Mouse (Mus musculus) heart, embryonic 13.5 days (tissue): ENCODE results near the gene Tpr. TPM values are rescaled to one million over a fixed set of nuclear protein-coding genes. Genes with fewer than 3 reads are reported as not detected.

Source experiments
- ATAC-seq: fragments of 200-750 bp; cut with Nextera tagmentation; 2 replicates; pipeline ENCODE4 v1.8.0; 2017; ENCODE audit warnings: moderate TSS enrichment; ENCODE audit not compliant: insufficient number of reproducible peaks, low FRiP score, low TSS enrichment; ENCODE audit errors: extremely low read depth
- H3K27ac ChIP-seq: fragments of 300-500 bp; sonication (generic); replicated peaks from 2 replicates; pipeline ENCODE4 v1.5.1; 2015; ENCODE audit warnings: moderate library complexity, mild to moderate bottlenecking, inconsistent platforms
- H3K27me3 ChIP-seq: fragments of 300-500 bp; sonication (generic); replicated peaks from 2 replicates; pipeline ENCODE4 v1.6.1; 2015; ENCODE audit warnings: mild to moderate bottlenecking, inconsistent platforms
- H3K36me3 ChIP-seq: fragments of 300-500 bp; sonication (generic); 2 replicates; pipeline ENCODE4 v1.6.1; 2015; ENCODE audit warnings: mild to moderate bottlenecking, inconsistent platforms
- H3K4me1 ChIP-seq: fragments of 300-500 bp; sonication (generic); 2 replicates; pipeline ENCODE4 v1.6.1; 2015; ENCODE audit warnings: inconsistent platforms
- H3K4me2 ChIP-seq: fragments of 300-500 bp; sonication (generic); 2 replicates; pipeline ENCODE4 v1.6.1; 2015; ENCODE audit warnings: inconsistent platforms, mild to moderate bottlenecking, moderate library complexity
- H3K4me3 ChIP-seq: fragments of 300-500 bp; sonication (generic); 2 replicates; pipeline ENCODE4 v1.5.1; 2015; ENCODE audit warnings: moderate library complexity, mild to moderate bottlenecking, inconsistent platforms
- H3K9ac ChIP-seq: fragments of 300-500 bp; sonication (generic); 2 replicates; pipeline ENCODE4 v1.6.1; 2015; ENCODE audit warnings: inconsistent platforms, mild to moderate bottlenecking, moderate library complexity
- H3K9me3 ChIP-seq: fragments of 300-500 bp; sonication (generic); 2 replicates; pipeline ENCODE4 v1.6.1; 2016; ENCODE audit warnings: inconsistent platforms
- WGBS: fragments of 180-500 bp; shearing (Covaris S2); methylation state at CpG from one replicate; pipeline ENCODE4 v1.1.7; 2015; ENCODE audit warnings: mixed read lengths; 5-methylcytosine and 5-hydroxymethylcytosine counted together
- polyA plus RNA-seq: library from polyadenylated mRNA; unstranded; fragments of >200 nt; fragmentation: Nextera tagmentation; extraction: Ambion mirVana; gene quantifications from 2 replicates; pipeline ENCODE4 v1.2.1, GENCODE M21; 2015

The Tpr gene
- polyA plus RNA-seq, 1 experiment from 2014 or later: 124 TPM

DNA sequence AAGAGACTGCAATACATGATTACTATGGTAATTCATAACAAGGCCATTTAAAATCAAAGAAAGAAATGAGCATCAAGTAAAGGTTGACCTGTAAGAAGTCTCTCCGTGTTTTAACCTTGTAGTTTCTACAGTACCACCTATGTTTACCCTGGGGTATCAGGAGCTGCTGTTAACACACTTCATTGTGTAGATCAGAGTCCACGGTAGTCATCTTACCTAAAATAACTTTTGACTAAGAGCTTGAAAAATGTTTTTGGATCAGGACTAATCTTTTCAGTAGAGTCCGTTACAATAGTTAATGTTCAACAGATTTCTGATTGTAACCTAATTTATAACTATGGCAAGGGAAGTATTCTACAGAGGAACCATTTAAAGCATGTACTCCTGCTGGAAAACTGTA, 11.9 kb downstream of the Tpr start:
- Histone ChIP-seq H3K9me3 (no peaks in the 10 kb centered on the region), H3K36me3 (peaks cover 74% of the 10 kb centered on the region), H3K27ac (no peak overlapping the region), H3K4me2 (no peak overlapping the region), H3K27me3 (no peaks in the 10 kb centered on the region), H3K4me3 (no peak overlapping the region), H3K9ac (no peak overlapping the region), H3K4me1 (no peaks in the 10 kb centered on the region)
- WGBS: 65% methylated on average over 3 of the region's 3 CpGs
- ATAC-seq: no peak

DNA sequence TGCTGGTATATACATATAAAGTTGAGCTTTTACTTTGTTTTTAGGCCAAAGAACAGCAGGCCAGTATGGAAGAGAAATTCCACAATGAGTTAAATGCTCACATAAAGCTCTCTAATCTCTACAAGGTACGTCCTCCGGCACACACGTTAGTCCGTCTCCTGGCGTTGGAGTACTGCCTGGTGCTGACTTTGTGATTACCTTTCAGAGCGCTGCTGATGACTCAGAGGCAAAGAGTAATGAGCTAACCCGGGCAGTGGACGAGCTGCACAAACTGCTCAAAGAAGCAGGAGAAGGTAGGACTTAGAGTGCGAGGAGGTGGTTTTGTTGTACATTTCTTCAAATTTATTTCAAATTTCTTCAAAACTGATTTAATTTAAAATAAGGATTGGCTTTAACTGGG, 14.6 kb downstream of the Tpr start:
- WGBS: 69% methylated on average over 9 of the region's 9 CpGs
- Histone ChIP-seq H3K9me3 (no peaks in the 10 kb centered on the region), H3K4me1 (no peaks in the 10 kb centered on the region), H3K27me3 (no peaks in the 10 kb centered on the region), H3K9ac (no peak overlapping the region), H3K27ac (no peak overlapping the region), H3K36me3 (peaks cover 85% of the 10 kb centered on the region), H3K4me2 (no peak overlapping the region), H3K4me3 (no peak overlapping the region)
- ATAC-seq: no peak

DNA sequence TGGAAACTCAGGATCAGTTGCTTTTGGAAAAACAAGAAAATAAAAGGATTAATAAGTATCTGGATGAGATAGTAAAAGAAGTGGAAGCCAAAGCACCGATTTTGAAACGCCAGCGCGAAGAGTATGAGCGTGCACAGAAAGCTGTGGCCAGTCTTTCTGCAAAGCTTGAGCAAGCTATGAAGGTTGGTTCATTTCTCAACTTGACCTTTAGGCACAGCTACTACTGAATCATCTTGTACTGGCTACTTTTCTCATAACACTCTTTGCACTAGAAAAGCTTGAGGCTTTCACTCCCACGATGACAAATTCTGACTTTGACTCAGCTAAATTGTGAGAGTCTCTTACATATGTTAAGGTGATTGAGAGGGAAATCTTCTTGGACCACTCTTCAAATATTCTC, 17.4 kb downstream of the Tpr start:
- WGBS: 97% methylated on average over 6 of the region's 6 CpGs
- Histone ChIP-seq H3K4me3 (no peak overlapping the region), H3K9ac (no peak overlapping the region), H3K4me2 (no peak overlapping the region), H3K27ac (no peak overlapping the region), H3K36me3 (peaks cover 90% of the 10 kb centered on the region), H3K27me3 (no peaks in the 10 kb centered on the region), H3K4me1 (no peaks in the 10 kb centered on the region), H3K9me3 (no peaks in the 10 kb centered on the region)
- ATAC-seq: no peak

DNA sequence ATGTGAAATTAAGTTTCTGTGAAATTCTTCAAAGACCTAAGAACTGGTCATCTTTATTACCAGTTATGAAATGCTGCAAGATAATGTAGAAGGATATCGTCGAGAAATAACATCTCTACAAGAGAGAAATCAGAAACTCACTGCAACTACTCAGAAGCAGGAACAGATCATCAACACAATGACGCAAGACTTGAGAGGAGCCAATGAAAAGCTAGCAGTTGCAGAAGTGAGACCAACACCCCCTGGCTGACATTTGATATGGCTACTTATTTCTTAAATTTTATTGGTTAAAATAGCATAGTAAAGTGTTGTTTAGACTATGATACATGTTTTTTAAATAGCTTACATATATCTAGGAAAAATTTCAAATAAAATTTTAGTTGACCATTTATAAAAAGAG, 23.4 kb downstream of the Tpr start:
- H3K27ac ChIP-seq: no peak overlapping the region
- H3K4me3 ChIP-seq: no peak overlapping the region
- ATAC-seq: no peak
- no peaks in the 10 kb centered on the region for H3K4me1 ChIP-seq
- no peaks in the 10 kb centered on the region for H3K9me3 ChIP-seq
- H3K9ac ChIP-seq: no peak overlapping the region
- 91% methylated on average over 3 of the region's 3 CpGs for WGBS
- H3K4me2 ChIP-seq: no peak overlapping the region
- no peaks in the 10 kb centered on the region for H3K27me3 ChIP-seq
- peaks cover 85% of the 10 kb centered on the region for H3K36me3 ChIP-seq

DNA sequence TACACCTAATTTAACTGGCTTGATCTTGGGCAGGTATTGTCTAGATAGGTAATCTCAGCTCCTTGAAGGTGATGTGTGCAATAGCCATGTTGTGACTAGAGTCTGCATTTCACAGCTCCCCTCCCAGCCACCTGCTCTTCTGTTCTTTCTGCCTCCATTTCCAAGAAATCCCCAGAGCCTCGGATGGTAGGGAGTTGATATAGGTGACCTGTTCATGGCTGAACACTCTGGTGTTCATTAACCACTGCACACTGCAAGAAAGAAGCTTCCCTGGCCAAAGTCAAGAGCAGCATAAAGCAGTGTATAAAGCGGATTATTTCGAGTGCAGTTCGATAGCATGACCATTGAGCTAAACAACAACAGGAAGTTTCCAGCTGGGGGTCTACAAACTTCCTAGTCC, 25.8 kb downstream of the Tpr start:
- H3K9me3 ChIP-seq: no peaks in the 10 kb centered on the region
- WGBS: 88% methylated on average over 4 of the region's 4 CpGs
- H3K36me3 ChIP-seq: peaks cover 84% of the 10 kb centered on the region
- H3K27ac ChIP-seq: no peak overlapping the region
- no peak overlapping the region for H3K4me2 ChIP-seq
- ATAC-seq: no peak
- H3K4me1 ChIP-seq: no peaks in the 10 kb centered on the region
- H3K9ac ChIP-seq: no peak overlapping the region
- H3K4me3 ChIP-seq: no peak overlapping the region
- no peaks in the 10 kb centered on the region for H3K27me3 ChIP-seq

DNA sequence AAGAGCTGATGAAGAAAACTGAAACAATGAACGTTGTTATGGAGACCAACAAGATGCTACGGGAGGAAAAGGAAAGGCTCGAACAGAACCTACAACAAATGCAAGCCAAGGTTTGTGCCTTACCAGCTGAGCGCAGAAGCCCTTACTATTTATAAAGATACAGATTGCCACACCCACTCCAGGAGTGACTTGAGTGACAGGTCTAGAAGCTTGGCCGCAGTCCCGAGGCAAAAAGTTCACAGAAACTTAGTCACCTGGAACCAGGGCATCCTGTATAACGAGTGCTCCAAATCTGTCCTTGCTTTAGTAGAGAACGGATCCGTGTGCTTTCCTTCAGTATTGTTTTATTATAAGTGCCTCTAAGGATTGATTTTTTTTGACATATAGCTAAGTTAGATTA, 33.0 kb downstream of the Tpr start:
- H3K36me3 ChIP-seq: peaks cover 90% of the 10 kb centered on the region
- no peak overlapping the region for H3K9ac ChIP-seq
- H3K9me3 ChIP-seq: no peaks in the 10 kb centered on the region
- H3K4me3 ChIP-seq: no peak overlapping the region
- no peaks in the 10 kb centered on the region for H3K4me1 ChIP-seq
- H3K4me2 ChIP-seq: no peak overlapping the region
- H3K27me3 ChIP-seq: no peaks in the 10 kb centered on the region
- no peak for ATAC-seq
- no peak overlapping the region for H3K27ac ChIP-seq
- WGBS: 74% methylated on average over 9 of the region's 9 CpGs

DNA sequence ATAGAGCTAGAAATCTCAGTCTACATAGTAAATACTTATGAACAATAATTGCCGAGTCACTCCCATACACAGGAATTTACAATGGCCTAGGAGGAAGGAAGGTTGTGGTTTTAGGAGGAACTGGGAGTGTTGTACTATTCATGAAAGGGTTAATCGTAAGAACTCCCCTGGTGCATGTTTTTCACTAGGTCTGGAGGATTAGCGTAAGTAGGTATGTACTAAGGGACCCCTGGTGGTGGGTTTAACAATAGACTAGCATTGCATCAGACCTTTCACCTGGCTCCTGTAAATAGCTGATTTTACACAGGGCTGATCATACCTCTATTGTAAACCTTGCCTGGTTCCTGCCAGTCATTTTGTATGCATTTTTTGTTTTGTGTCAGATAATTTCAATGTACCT, 33.6 kb downstream of the Tpr start:
- Histone ChIP-seq H3K27me3 (no peaks in the 10 kb centered on the region), H3K4me1 (no peaks in the 10 kb centered on the region), H3K9ac (no peak overlapping the region), H3K4me3 (no peak overlapping the region), H3K27ac (no peak overlapping the region), H3K9me3 (no peaks in the 10 kb centered on the region), H3K4me2 (no peak overlapping the region), H3K36me3 (peaks cover 94% of the 10 kb centered on the region)
- ATAC-seq: no peak
- WGBS: 76% methylated on average over 3 of the region's 3 CpGs

DNA sequence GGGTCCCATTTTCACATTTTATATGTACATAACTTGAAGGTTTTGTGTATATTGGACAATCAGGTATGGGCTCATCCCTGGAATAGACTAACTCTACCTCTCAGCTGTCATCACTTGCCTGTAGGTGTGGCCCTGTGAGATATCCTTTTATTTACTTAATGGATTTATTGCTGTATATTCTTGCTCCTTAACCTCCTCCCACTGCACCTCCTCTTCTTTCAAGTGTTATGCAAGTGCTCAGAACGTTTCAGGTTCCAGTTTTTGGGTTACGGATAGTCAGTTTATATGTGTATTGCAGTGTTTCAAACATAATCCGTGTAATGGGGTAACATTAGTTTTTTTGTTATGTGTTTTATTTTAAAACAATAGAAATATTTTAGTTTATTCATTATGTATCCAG, 46.0 kb downstream of the Tpr start:
- H3K27me3 ChIP-seq: no peaks in the 10 kb centered on the region
- no peaks in the 10 kb centered on the region for H3K9me3 ChIP-seq
- H3K4me2 ChIP-seq: no peak overlapping the region
- no peak overlapping the region for H3K4me3 ChIP-seq
- peaks cover 84% of the 10 kb centered on the region for H3K36me3 ChIP-seq
- no peak overlapping the region for H3K27ac ChIP-seq
- no peak for ATAC-seq
- H3K9ac ChIP-seq: no peak overlapping the region
- 86% methylated on average over 3 of the region's 3 CpGs for WGBS
- no peaks in the 10 kb centered on the region for H3K4me1 ChIP-seq

DNA sequence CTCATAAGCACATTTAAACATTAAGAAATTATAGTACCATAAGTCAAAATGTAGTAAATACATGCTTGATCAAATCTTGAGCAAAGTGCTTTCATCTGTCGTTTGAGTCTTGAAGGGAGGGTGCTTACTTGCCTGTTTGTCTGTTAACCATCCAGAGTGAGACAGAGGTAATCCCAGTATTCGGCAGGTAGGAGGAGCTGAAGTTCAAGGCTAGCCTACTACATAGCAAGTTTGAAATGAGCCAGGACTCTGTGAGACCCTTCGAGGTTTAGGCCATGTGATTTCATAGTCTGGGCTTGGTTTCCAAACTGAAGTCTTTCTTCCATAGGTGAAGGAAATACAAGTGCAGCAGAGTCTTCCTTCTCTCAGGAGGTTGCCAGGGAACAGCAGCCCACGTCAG, 49.1 kb downstream of the Tpr start:
- peaks cover 85% of the 10 kb centered on the region for H3K36me3 ChIP-seq
- H3K9me3 ChIP-seq: no peaks in the 10 kb centered on the region
- WGBS: 75% methylated on average over 4 of the region's 4 CpGs

DNA sequence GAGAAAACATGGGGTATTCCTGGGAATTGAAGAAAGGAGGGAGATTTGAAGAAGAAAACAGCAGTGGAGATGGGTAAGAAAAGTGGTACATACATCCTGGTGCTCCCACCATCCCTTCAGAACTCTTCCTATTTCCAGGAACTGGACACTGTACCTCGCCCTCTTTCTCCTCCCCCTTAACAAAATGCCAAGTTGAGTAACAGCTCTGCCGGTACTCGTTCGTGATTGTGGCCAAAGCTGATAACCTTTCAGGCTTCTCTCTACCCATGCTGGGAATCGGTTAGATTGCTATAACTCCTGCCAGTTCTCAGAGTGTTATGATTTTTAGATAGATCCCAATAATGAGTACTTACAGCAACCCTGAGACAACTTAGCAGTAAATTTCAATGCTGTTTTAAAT, 66.3 kb downstream of the Tpr start:
- no peak overlapping the region for H3K4me3 ChIP-seq
- no peaks in the 10 kb centered on the region for H3K9me3 ChIP-seq
- no peak overlapping the region for H3K4me2 ChIP-seq
- H3K27ac ChIP-seq: no peak overlapping the region
- WGBS: 42% methylated on average over 5 of the region's 5 CpGs
- H3K27me3 ChIP-seq: no peaks in the 10 kb centered on the region
- peaks cover 11% of the 10 kb centered on the region for H3K4me1 ChIP-seq
- ATAC-seq: no peak
- no peaks in the 10 kb centered on the region for H3K36me3 ChIP-seq
- H3K9ac ChIP-seq: no peak overlapping the region

More for the DNA sequence above, 49.1 kb downstream of the Tpr start:
- Histone ChIP-seq H3K27me3 (no peaks in the 10 kb centered on the region), H3K4me2 (no peak overlapping the region), H3K9ac (no peak overlapping the region), H3K27ac (no peak overlapping the region), H3K4me3 (no peak overlapping the region), H3K4me1 (no peaks in the 10 kb centered on the region)
- no peak for ATAC-seq

DNA sequence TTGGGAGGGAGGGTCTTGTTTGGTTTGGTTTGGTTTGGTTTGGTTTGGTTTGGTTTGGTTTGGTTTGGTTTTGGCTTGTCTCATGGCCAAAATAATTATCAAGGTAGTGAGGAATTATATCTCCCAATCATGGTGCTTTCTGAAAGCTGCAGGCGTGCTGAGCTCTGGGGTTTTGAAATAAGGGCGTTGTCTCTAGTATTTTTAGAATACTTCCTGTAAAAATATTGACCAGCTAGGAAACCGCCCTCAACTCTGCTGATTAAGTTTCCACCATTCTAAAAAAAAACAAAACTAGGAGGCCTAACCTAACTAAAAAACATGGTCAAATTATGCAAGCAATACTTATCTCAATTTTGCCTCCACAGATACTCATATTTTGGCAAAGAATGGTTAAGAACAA, 67.0 kb downstream of the Tpr start:
- 61% methylated on average over 3 of the region's 3 CpGs for WGBS
- Histone ChIP-seq H3K27ac (no peak overlapping the region), H3K36me3 (no peaks in the 10 kb centered on the region), H3K27me3 (no peaks in the 10 kb centered on the region), H3K4me3 (no peak overlapping the region), H3K9me3 (no peaks in the 10 kb centered on the region), H3K4me2 (no peak overlapping the region), H3K9ac (no peak overlapping the region), H3K4me1 (peaks cover 11% of the 10 kb centered on the region)
- no peak for ATAC-seq

DNA sequence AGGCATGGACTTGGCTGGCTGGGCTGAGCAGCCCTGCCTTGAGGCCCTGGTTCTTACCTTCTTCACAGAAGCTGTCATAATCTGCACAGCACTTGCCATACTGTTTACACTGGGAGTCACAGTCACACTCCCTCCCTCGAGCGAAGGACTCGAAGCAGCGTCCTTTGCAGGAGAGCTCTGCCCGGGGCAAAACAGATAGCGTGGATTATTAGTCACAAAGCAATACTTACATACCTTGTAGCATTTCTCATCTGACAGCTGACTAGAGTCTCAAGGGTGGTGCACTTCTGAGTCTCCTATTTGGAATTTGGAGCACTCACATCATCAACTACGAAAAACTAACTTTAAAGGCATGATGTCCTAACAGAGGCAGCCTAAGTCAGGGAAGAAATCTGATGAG, 68.0 kb downstream of the Tpr start:
- H3K4me2 ChIP-seq: no peak overlapping the region
- H3K36me3 ChIP-seq: no peaks in the 10 kb centered on the region

DNA sequence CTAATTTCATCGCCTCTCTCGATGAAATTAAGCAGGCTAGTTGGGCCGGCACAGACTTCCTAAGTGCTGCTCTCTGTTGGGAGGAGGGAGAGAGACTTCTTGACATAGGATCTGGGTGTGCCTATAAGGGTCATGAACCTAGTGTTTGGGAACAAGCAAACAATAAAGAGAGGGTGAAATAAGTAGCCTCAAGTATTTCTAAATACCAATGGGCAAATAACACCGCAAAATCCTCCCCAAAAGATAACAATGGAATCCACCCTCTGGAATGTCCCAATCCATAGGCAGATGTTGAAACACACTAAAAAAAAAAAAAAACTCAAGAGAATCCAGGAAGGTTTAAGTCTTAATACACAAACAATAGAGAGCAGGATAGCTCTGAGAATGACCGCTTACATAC, 70.4 kb downstream of the Tpr start:
- Histone ChIP-seq H3K4me1 (peaks cover 21% of the 10 kb centered on the region), H3K27me3 (no peaks in the 10 kb centered on the region), H3K4me2 (no peak overlapping the region), H3K9ac (no peak overlapping the region), H3K9me3 (no peaks in the 10 kb centered on the region), H3K27ac (no peak overlapping the region), H3K36me3 (no peaks in the 10 kb centered on the region), H3K4me3 (no peak overlapping the region)
- no peak for ATAC-seq
- WGBS: 50% methylated on average over 5 of the region's 5 CpGs

More for the DNA sequence above, 68.0 kb downstream of the Tpr start:
- Histone ChIP-seq H3K4me1 (peaks cover 16% of the 10 kb centered on the region), H3K4me3 (no peak overlapping the region), H3K27me3 (no peaks in the 10 kb centered on the region), H3K9me3 (no peaks in the 10 kb centered on the region), H3K9ac (no peak overlapping the region), H3K27ac (no peak overlapping the region)
- no peak for ATAC-seq
- 42% methylated on average over 7 of the region's 7 CpGs for WGBS
